Mouse (Mus musculus): Measurements from ENCODE around the gene Gm6763. TPM values are rescaled to one million over a fixed set of nuclear protein-coding genes. Genes with fewer than 3 reads are reported as not detected.

Gm6763 gene
- not detected for polyA plus RNA-seq (2012; fragmentation: generic; extraction: Trizol)

DNA sequence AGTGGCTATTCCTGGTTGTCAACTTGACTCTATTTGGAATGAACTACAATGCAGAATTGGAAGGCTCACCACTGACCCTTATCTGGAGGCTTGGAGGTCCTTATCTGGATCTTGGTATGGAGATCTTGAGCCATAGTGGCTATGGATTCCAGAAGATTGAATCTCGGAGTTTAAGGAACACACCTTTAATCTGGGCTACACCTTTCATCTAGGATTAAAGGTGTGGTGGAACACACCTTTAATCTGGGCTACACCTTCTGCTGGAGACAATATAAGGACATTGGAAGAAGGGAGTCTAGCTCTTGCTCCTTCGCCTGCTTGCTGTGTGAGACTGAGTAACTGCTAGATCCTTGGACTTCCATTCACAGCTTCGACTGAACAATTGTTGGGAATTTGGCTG is at the start of gene Gm6763:
Gene Gm6763 (plus strand): TSS at position 301 of the 400 bp plus-strand sequence.

GRCm38 (mm10) chr10:104142687-104143086 is 8.6 kb upstream of the Gm6763 start, which contains the start of gene Gm21293:
Gm21293 (plus strand) TSS chr10:104142987.

GRCm38 (mm10) chr10:104159706-104160105 is 8.4 kb downstream of the Gm6763 start, which contains the start of gene Gm8764:
Gm8764 (plus strand) TSS chr10:104160006.

DNA sequence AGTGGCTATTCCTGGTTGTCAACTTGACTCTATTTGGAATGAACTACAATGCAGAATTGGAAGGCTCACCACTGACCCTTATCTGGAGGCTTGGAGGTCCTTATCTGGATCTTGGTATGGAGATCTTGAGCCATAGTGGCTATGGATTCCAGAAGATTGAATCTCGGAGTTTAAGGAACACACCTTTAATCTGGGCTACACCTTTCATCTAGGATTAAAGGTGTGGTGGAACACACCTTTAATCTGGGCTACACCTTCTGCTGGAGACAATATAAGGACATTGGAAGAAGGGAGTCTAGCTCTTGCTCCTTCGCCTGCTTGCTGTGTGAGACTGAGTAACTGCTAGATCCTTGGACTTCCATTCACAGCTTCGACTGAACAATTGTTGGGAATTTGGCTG is 16.9 kb downstream of the Gm6763 start, which contains the start of gene Gm21304:
Gene Gm21304 (plus strand): TSS at position 301 of the 400 bp plus-strand sequence.

DNA sequence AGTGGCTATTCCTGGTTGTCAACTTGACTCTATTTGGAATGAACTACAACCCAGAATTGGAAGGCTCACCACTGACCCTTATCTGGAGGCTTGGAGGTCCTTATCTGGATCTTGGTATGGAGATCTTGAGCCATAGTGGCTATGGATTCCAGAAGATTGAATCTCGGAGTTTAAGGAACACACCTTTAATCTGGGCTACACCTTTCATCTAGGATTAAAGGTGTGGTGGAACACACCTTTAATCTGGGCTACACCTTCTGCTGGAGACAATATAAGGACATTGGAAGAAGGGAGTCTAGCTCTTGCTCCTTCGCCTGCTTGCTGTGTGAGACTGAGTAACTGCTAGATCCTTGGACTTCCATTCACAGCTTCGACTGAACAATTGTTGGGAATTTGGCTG is 25.4 kb downstream of the Gm6763 start, which contains the start of gene Gm21312:
Gene Gm21312 (plus strand): TSS at position 301 of the 400 bp plus-strand sequence.

GRCm38 (mm10) chr10:104185233-104185632 is 33.9 kb downstream of the Gm6763 start, which contains the start of gene Gm20765:
Gm20765 (plus strand) TSS chr10:104185533.

DNA sequence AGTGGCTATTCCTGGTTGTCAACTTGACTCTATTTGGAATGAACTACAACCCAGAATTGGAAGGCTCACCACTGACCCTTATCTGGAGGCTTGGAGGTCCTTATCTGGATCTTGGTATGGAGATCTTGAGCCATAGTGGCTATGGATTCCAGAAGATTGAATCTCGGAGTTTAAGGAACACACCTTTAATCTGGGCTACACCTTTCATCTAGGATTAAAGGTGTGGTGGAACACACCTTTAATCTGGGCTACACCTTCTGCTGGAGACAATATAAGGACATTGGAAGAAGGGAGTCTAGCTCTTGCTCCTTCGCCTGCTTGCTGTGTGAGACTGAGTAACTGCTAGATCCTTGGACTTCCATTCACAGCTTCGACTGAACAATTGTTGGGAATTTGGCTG is 42.4 kb downstream of the Gm6763 start, which contains the start of gene Gm4340:
Gene Gm4340 (plus strand): TSS at position 301 of the 400 bp plus-strand sequence.

Other genes starting within 250 kb of the Gm6763 start
- gene Gm21293, start 8.5 kb upstream of the Gm6763 start, polyA plus RNA-seq (2012; fragmentation: generic; extraction: Trizol): not detected
- not detected for gene Gm8764, start 8.5 kb downstream of the Gm6763 start, polyA plus RNA-seq (2012; fragmentation: generic; extraction: Trizol)
- not detected for gene Gm21304, start 17.0 kb downstream of the Gm6763 start, polyA plus RNA-seq (2012; fragmentation: generic; extraction: Trizol)
- gene Gm21312, start 25.5 kb downstream of the Gm6763 start, polyA plus RNA-seq (2012; fragmentation: generic; extraction: Trizol): not detected
- not detected for gene Gm20765, start 34.0 kb downstream of the Gm6763 start, polyA plus RNA-seq (2012; fragmentation: generic; extraction: Trizol)
- under 1 TPM in 1 of 2 experiments, not detected in 1; 0.05 TPM for gene Gm4340, start 42.5 kb downstream of the Gm6763 start, polyA plus RNA-seq (2012; fragmentation: generic; extraction: Trizol)

All from C3H10T1/2 (cell line).